ENCODE assay signal across 8 mouse cellular contexts in the genomic region with DNA sequence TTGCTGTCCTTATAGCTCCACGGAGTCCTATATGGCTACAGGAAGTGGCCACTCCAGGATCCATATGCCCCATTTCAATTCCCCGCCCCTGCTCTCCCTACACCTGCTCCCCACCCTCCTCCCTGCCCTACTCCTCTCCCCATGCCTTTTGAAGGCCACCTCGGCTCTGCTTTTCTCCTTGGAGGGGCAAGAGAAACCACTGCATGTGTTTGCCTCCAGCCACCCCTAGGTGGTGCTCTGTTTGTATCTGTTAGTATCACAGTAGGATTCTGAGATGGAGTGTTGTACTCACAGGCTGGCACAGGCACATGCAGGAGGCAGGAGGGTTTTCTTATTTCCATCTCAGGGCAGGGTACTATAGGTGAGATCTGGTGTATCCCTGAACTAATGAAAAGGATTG.
DNase-seq lines count a peak whose midpoint lies in the region; ATAC-seq and TF ChIP-seq lines count a peak whose summit lies in the region.

No protein-coding gene starts in this region.

- H3K4me2 ChIP-seq in hindbrain, embryonic 13.5 days = no peak overlapping the region
- H3K4me2 ChIP-seq in embryonic facial prominence, embryonic 14.5 days (ENCODE audit: low read depth, low read length) = no peak overlapping the region
- no peak overlapping the region for H3K4me2 ChIP-seq in hindbrain, embryonic 16.5 days (ENCODE audit: low read length)
- H3K4me2 ChIP-seq in midbrain, embryonic 16.5 days (ENCODE audit: low read length) = no peak overlapping the region
- H3K4me2 ChIP-seq in stomach, postnatal 0 days (replicated peaks; ENCODE audit: low read depth) = no peak overlapping the region

- TF ChIP-seq CTCF in stomach, postnatal 0 days (IDR thresholded peaks at IDR 0.05; ENCODE audit: low read depth) = peak; percentile 78

- no peaks in the 10 kb centered on the region for H3K27me3 ChIP-seq in hindbrain, embryonic 10.5 days (ENCODE audit: insufficient read depth, poor library complexity, severe bottlenecking)
- H3K27me3 ChIP-seq in hindbrain, embryonic 13.5 days = no peaks in the 10 kb centered on the region
- no peaks in the 10 kb centered on the region for H3K27me3 ChIP-seq in embryonic facial prominence, embryonic 14.5 days (replicated peaks; ENCODE audit: control insufficient read depth, insufficient read depth, low read length)
- no peaks in the 10 kb centered on the region for H3K27me3 ChIP-seq in hindbrain, embryonic 16.5 days (replicated peaks; ENCODE audit: control insufficient read depth, insufficient read depth, low read length)
- H3K27me3 ChIP-seq in midbrain, embryonic 16.5 days (ENCODE audit: control insufficient read depth, insufficient read depth, low read depth, low read length) = no peaks in the 10 kb centered on the region
- no peaks in the 10 kb centered on the region for H3K27me3 ChIP-seq in stomach, postnatal 0 days (ENCODE audit: control insufficient read depth, insufficient read depth, low read length)

- H3K9ac ChIP-seq in hindbrain, embryonic 13.5 days = no peak overlapping the region
- no peak overlapping the region for H3K9ac ChIP-seq in embryonic facial prominence, embryonic 14.5 days (ENCODE audit: low read depth, low read length)
- H3K9ac ChIP-seq in hindbrain, embryonic 16.5 days (ENCODE audit: low read depth, low read length) = no peak overlapping the region
- H3K9ac ChIP-seq in midbrain, embryonic 16.5 days (ENCODE audit: low read depth, low read length) = no peak overlapping the region
- H3K9ac ChIP-seq in stomach, postnatal 0 days (ENCODE audit: low read length) = no peak overlapping the region

- no peak for TF ChIP-seq EP300 in stomach, postnatal 0 days (optimal IDR thresholded peaks at IDR 0.05)

- no peak overlapping the region for H3K4me3 ChIP-seq in hindbrain, embryonic 10.5 days
- H3K4me3 ChIP-seq in hindbrain, embryonic 13.5 days = no peak overlapping the region
- no peak overlapping the region for H3K4me3 ChIP-seq in embryonic facial prominence, embryonic 14.5 days (ENCODE audit: low read depth, low read length)
- H3K4me3 ChIP-seq in hindbrain, embryonic 16.5 days (ENCODE audit: low read length) = no peak overlapping the region
- no peak overlapping the region for H3K4me3 ChIP-seq in midbrain, embryonic 16.5 days (ENCODE audit: low read depth, low read length)
- H3K4me3 ChIP-seq in stomach, postnatal 0 days (ENCODE audit: low read depth, low read length) = no peak overlapping the region

- ATAC-seq in hindbrain, embryonic 13.5 days (ENCODE audit: low FRiP score) = no peak
- peak; percentile 50; the same call in 1 of the 2 replicates for ATAC-seq in embryonic facial prominence, embryonic 14.5 days (ENCODE audit: low read depth)
- ATAC-seq in hindbrain, embryonic 16.5 days = peak; percentile 60; the same call in 1 of the 2 replicates
- peak; percentile 48; the same call in 1 of the 2 replicates for ATAC-seq in midbrain, embryonic 16.5 days
- peak; percentile 40; the same call in 1 of the 2 replicates for ATAC-seq in stomach, postnatal 0 days (ENCODE audit: low FRiP score, low TSS enrichment)

- H3K36me3 ChIP-seq in hindbrain, embryonic 10.5 days = no peaks in the 10 kb centered on the region
- H3K36me3 ChIP-seq in hindbrain, embryonic 13.5 days = no peaks in the 10 kb centered on the region
- H3K36me3 ChIP-seq in embryonic facial prominence, embryonic 14.5 days (ENCODE audit: control insufficient read depth, insufficient read depth, low read length) = no peaks in the 10 kb centered on the region
- no peaks in the 10 kb centered on the region for H3K36me3 ChIP-seq in hindbrain, embryonic 16.5 days (ENCODE audit: control insufficient read depth, insufficient read depth, low read length)
- H3K36me3 ChIP-seq in midbrain, embryonic 16.5 days (ENCODE audit: control insufficient read depth, insufficient read depth, low read length) = no peaks in the 10 kb centered on the region
- no peaks in the 10 kb centered on the region for H3K36me3 ChIP-seq in stomach, postnatal 0 days (ENCODE audit: control insufficient read depth, insufficient read depth, low read length)

- H3K4me1 ChIP-seq in hindbrain, embryonic 10.5 days (replicated peaks) = no peaks in the 10 kb centered on the region
- H3K4me1 ChIP-seq in hindbrain, embryonic 13.5 days (replicated peaks) = 0 out of 2 replicates have a peak, but pooled peaks cover 2% of the 10 kb centered on the region
- no peaks in the 10 kb centered on the region for H3K4me1 ChIP-seq in embryonic facial prominence, embryonic 14.5 days (ENCODE audit: control insufficient read depth, insufficient read depth, low read length)
- H3K4me1 ChIP-seq in hindbrain, embryonic 16.5 days (ENCODE audit: control insufficient read depth, insufficient read depth, low read depth, low read length) = no peaks in the 10 kb centered on the region
- 0 out of 2 replicates have a peak, but pooled peaks cover 2% of the 10 kb centered on the region for H3K4me1 ChIP-seq in midbrain, embryonic 16.5 days (ENCODE audit: control insufficient read depth, insufficient read depth, low read length)
- no peaks in the 10 kb centered on the region for H3K4me1 ChIP-seq in stomach, postnatal 0 days (replicated peaks; ENCODE audit: control insufficient read depth, insufficient read depth)

- peak; percentile 36 for DNase-seq in hindbrain, embryonic 10.5 days (ENCODE audit: low spot score)
- peak; percentile 63 for DNase-seq in adrenal gland, postnatal 25 days
- DNase-seq in embryonic facial prominence, embryonic 14.5 days (ENCODE audit: low spot score) = peak; percentile 48
- DNase-seq in left cerebral cortex, postnatal 10 days (ENCODE audit: extremely low spot score in 1 of 2, low spot score in 2 of 2) = peak; percentile 51 to 57
- DNase-seq in stomach, postnatal 0 days (ENCODE audit: low spot score) = peak; percentile 36

- intact Hi-C loops in left cerebral cortex, postnatal 10 days (cut with DNase I) = loop anchor here (5.0 kb wide), 1 partner anchor 287 kb away; no protein-coding TSS in a partner anchor

- no peak overlapping the region for H3K27ac ChIP-seq in hindbrain, embryonic 10.5 days
- H3K27ac ChIP-seq in hindbrain, embryonic 13.5 days = no peak overlapping the region
- no peak overlapping the region for H3K27ac ChIP-seq in embryonic facial prominence, embryonic 14.5 days (replicated peaks; ENCODE audit: low read depth, low read length)
- no peak overlapping the region for H3K27ac ChIP-seq in hindbrain, embryonic 16.5 days (ENCODE audit: low read depth, low read length)
- no peak overlapping the region for H3K27ac ChIP-seq in midbrain, embryonic 16.5 days (ENCODE audit: low read length)
- H3K27ac ChIP-seq in stomach, postnatal 0 days (replicated peaks) = no peak overlapping the region

- 41% methylated on average over 3 of the region's 3 CpGs for WGBS in hindbrain, embryonic 10.5 days
- WGBS in hindbrain, embryonic 13.5 days = 36% methylated on average over 3 of the region's 3 CpGs
- 43% methylated on average over 3 of the region's 3 CpGs for WGBS in embryonic facial prominence, embryonic 14.5 days
- 37% methylated on average over 3 of the region's 3 CpGs for WGBS in hindbrain, embryonic 16.5 days
- 45% methylated on average over 3 of the region's 3 CpGs for WGBS in midbrain, embryonic 16.5 days
- WGBS in stomach, postnatal 0 days = 47% methylated on average over 3 of the region's 3 CpGs

- H3K9me3 ChIP-seq in hindbrain, embryonic 10.5 days = no peaks in the 10 kb centered on the region
- no peaks in the 10 kb centered on the region for H3K9me3 ChIP-seq in hindbrain, embryonic 13.5 days
- H3K9me3 ChIP-seq in embryonic facial prominence, embryonic 14.5 days (ENCODE audit: control insufficient read depth, low read length) = no peaks in the 10 kb centered on the region
- no peaks in the 10 kb centered on the region for H3K9me3 ChIP-seq in hindbrain, embryonic 16.5 days (ENCODE audit: control insufficient read depth, low read length)
- H3K9me3 ChIP-seq in midbrain, embryonic 16.5 days (replicated peaks; ENCODE audit: control insufficient read depth, low read length, poor library complexity, severe bottlenecking) = no peaks in the 10 kb centered on the region
- no peaks in the 10 kb centered on the region for H3K9me3 ChIP-seq in stomach, postnatal 0 days (ENCODE audit: control insufficient read depth, low read length)
